Mouse (Mus musculus): ENCODE results near the gene Myl6b.

Myl6b gene

GRCm38 (mm10) chr10:128498590-128498989 is at the start of gene Myl6b:
Gene Myl6b, minus strand, starts transcription at chr10:128498685.
- in situ Hi-C loops (cut with MboI, MseI): no loop called here

- in situ Hi-C loops (cut with MboI, MseI): no loop called here
These were observed 49.0 kb upstream of the Myl6b start, which contains the start of gene Zc3h10 for GRCm38 (mm10) chr10:128547361-128548032. Gene Zc3h10, minus strand, starts transcription at chr10:128547774.

GRCm38 (mm10) chr10:128546787-128547186 is 48.3 kb upstream of the Myl6b start:
- in situ Hi-C loops (cut with MboI, MseI): no loop called here

- in situ Hi-C loops (cut with MboI, MseI): no loop called here
These were observed 47.9 kb upstream of the Myl6b start for GRCm38 (mm10) chr10:128546361-128546760.

- in situ Hi-C loops (cut with MboI, MseI): no loop called here
These were observed 47.0 kb upstream of the Myl6b start for GRCm38 (mm10) chr10:128545570-128545898.

GRCm38 (mm10) chr10:128544674-128545569 is 46.4 kb upstream of the Myl6b start:
- in situ Hi-C loops (cut with MboI, MseI): no loop called here

- in situ Hi-C loops (cut with MboI, MseI): no loop called here
These were observed 45.7 kb upstream of the Myl6b start for GRCm38 (mm10) chr10:128544151-128544657.

- in situ Hi-C loops (cut with MboI, MseI): no loop called here
These were observed 44.6 kb upstream of the Myl6b start for GRCm38 (mm10) chr10:128543100-128543499.

- in situ Hi-C loops (cut with MboI, MseI): no loop called here
These were observed 39.9 kb upstream of the Myl6b start for GRCm38 (mm10) chr10:128538340-128538870.

- in situ Hi-C loops (cut with MboI, MseI): no loop called here
These were observed 37.9 kb upstream of the Myl6b start for GRCm38 (mm10) chr10:128536266-128536940.

- in situ Hi-C loops (cut with MboI, MseI): no loop called here
These were observed 37.3 kb upstream of the Myl6b start for GRCm38 (mm10) chr10:128535624-128536265.

GRCm38 (mm10) chr10:128535206-128535605 is 36.7 kb upstream of the Myl6b start:
- in situ Hi-C loops (cut with MboI, MseI): no loop called here

GRCm38 (mm10) chr10:128526366-128527356 is 28.2 kb upstream of the Myl6b start:
- in situ Hi-C loops (cut with MboI, MseI): loop anchor here (5.0 kb wide), 1 partner anchor 34 kb away; the partner anchor contains the start of gene Myl6

GRCm38 (mm10) chr10:128525671-128526308 is 27.3 kb upstream of the Myl6b start, which contains the start of gene Esyt1:
Gene Esyt1, minus strand, starts transcription at chr10:128525871.
- in situ Hi-C loops (cut with MboI, MseI): loop anchor here (5.0 kb wide), 1 partner anchor 33 kb away; the partner anchor contains the start of gene Myl6

- in situ Hi-C loops (cut with MboI, MseI): loop anchor here (5.0 kb wide), 1 partner anchor 33 kb away; the partner anchor contains the start of gene Myl6
These were observed 26.5 kb upstream of the Myl6b start for GRCm38 (mm10) chr10:128524732-128525662.

GRCm38 (mm10) chr10:128524111-128524731 is 25.7 kb upstream of the Myl6b start:
- in situ Hi-C loops (cut with MboI, MseI): no loop called here

GRCm38 (mm10) chr10:128522351-128522750 is 23.9 kb upstream of the Myl6b start:
- in situ Hi-C loops (cut with MboI, MseI): no loop called here

- in situ Hi-C loops (cut with MboI, MseI): no loop called here
These were observed 22.1 kb upstream of the Myl6b start for GRCm38 (mm10) chr10:128520591-128520990.
